Mouse (Mus musculus) cerebral cortex, adult 2 months (tissue): ENCODE measurements around the gene Krtap16-3.

ENCODE experiments used
- WGBS: fragments of 180-500 bp; shearing (Covaris S2); methylation state at CpG from one replicate; pipeline ENCODE4 v1.1.7; 2018; 5-methylcytosine and 5-hydroxymethylcytosine counted together

The Krtap16-3 gene

DNA sequence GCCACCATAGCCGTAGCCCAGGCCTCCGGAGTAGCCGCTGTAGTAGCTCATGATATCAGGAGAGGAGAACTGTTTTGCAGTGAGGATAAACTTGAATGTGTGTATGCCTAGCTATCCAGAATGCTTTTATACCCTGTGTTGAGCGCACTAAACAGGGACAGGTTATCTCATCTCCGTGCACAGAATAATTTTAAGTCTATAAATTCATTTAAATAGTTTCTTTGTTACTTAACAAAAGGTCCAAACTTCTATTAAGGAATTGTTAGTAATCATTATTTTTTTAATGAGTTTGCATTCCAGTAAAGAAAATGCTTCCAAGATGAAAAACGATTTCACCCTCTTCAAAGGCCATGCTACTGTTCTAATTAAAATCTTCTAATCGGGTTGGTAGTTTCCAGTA, at the start of gene Krtap16-3:
Gene Krtap16-3 (minus strand): TSS at position 101 of the 400 bp plus-strand sequence.
- 62% methylated on average over 7 of the region's 7 CpGs for WGBS

DNA sequence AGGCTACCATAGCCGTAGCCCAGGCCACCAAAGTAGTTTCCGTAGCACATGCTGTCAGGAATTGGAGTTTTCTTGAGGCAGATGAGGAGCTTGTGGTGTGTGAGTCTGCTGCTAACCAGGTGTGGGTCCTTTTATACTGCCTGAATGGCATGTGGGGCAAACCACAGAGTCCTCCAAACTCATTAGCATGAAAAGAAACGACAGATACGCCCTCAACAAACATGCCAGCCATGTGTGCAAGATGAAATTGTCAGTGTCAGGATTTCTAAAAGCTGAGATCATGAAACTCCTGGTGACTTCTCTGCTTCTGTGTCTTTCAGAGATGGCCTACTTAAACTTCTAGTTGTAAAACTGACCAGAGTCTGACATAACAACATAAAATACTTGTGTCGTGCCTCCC, 48.0 kb upstream of the Krtap16-3 start, which contains the start of gene Krtap22-2:
Gene Krtap22-2 (minus strand): TSS at position 101 of the 400 bp plus-strand sequence.
- 86% methylated on average over 5 of the region's 5 CpGs for WGBS

DNA sequence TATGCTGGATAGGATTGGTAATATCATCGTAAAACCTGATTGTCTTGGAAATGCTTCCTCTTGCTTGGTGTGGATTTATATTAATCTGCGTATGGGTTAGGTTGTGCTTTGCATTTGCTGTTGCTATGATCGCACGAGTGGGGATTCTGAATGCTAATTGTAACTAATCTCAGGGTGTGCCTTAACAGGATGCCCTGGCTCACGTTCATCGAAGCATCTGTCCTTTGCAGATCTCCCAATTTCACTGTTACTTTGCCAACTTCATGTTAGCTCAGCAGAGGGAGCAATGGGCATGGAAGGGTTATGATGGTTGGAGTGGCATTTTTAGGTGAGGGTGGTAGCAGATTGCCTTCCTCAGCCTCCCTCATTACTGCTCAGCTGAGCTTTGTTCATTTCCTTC, 21.6 kb downstream of the Krtap16-3 start:
- WGBS, result 61% methylated on average over 6 of the region's 6 CpGs

DNA sequence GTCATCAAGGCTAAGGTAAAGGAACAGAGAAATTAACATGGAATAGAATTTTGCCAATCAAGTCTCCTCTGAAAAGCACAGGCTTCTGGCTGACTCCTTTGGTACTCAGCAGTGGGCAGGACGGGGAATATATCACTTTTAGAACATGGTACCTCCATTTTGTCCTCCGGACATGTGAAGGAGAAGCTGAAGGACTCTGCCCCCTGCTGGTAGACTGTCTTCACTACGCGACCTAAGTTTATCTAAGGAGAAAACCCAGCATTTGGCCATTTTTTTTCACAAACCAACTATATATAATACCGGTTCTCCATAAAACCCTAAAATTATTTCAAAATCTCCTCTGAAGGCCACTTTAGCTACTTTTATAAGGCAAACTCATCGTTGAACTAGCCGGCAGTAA, 24.4 kb downstream of the Krtap16-3 start:
- WGBS, result 81% methylated on average over 7 of the region's 7 CpGs

DNA sequence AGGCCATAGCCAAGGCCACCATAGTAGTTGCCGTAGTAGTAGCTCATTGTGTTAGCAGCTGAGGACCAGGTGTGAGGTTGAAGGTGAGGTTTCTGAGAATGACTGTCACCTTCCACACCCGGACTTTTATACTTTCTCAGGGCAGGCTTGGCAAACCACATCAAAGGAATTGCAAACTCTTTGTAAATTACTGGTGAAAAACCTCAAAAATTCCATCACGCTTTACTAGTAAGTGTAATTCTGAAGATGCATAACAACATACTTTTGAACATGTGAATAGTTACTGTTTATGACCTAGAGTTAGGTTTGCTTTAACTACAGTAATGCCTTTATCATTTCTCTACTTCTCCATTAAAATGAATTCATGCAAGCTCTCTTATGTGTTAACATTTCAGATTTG, 30.5 kb downstream of the Krtap16-3 start, which contains the start of gene Krtap19-9b:
Gene Krtap19-9b (minus strand): TSS at position 101 of the 400 bp plus-strand sequence.
- WGBS, result 90% methylated on average over 3 of the region's 3 CpGs
